Mouse (Mus musculus) frontal cortex, postnatal 36 days (tissue): ENCODE measurements around the gene Rdh9.

Experiments used
- DNase-seq, 2 experiments: peaks; one replicate each; pipeline ENCODE4 v3.0.0; 2022; ENCODE audit warnings: low spot score in 2 of 2

Rdh9 gene

DNA sequence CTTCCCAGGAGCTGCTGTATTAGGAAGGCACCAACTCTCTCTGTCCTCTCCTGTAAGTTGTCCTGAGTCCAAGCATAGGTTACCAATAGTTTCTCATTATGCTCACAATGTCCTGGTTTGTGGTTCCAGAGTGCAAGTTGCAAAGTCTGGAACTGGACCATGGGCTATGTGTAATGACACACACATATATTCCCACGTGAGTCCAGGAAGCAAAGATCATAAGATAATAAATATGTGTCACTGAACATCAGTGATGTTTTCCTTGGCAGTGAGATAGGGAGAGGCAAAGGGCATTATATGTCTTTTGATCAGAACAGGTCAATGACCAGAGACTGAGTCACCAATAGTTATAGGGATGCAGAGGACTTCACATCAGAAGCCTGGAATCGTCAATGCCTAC lies at the start of gene Rdh9:
Gene Rdh9 (plus strand): TSS at position 376 of the 400 bp plus-strand sequence.
- DNase-seq: no peak

- DNase-seq: peak in 1 of 2 experiments; percentile 34
Observed at GRCm38 (mm10) chr10:127728437-127728836, 47.7 kb upstream of the Rdh9 start.

DNA sequence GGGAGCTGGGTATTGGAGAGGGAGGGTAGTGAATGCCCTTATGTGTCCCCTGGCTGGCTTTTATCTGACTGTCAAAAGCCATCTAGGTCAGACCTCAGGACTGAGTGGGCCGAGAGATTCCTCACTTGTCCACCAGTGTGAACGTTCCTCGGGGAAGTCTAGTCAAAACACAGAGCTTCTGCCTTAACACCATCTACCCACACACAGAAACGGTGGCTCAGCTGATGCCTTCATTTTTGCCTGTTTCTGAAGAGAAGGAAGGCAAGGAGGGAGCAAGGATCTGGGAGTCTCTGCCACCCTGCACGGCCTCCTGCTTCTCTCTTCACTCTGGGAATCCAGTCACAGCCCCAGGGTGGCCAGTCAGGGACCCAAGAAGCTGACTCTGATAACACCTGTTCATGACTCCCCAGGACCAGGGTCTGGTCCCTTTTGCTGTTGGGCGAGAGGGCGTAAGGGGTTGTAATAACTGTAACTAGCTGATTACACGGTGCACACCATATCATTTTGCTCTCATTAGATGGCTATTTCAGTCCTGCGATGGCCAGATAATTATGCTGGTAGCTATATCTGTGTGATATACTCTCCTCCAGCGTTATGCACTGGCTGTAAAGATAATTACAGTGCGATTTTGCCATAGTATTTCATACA lies 45.8 kb upstream of the Rdh9 start:
- peak; percentile 36 to 44 for DNase-seq

DNA sequence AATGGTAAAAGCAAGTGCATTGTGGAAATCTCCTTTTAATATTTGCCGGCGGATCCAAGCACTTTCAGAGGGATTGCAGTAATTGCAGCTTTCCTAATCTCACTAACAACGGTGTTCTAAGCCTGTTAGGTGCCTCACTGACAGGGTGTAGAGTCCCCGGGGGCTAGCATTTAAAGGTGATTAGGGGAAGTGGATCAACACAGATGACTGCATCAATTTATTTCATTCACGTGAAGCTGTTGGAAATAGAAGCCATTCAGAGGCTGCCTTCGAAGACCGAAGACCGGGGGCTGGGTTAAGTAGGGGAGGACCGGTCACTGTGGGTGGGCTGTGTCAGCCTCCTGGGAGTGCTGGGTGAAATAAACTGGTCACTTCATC lies 45.3 kb upstream of the Rdh9 start:
- DNase-seq: no peak

DNA sequence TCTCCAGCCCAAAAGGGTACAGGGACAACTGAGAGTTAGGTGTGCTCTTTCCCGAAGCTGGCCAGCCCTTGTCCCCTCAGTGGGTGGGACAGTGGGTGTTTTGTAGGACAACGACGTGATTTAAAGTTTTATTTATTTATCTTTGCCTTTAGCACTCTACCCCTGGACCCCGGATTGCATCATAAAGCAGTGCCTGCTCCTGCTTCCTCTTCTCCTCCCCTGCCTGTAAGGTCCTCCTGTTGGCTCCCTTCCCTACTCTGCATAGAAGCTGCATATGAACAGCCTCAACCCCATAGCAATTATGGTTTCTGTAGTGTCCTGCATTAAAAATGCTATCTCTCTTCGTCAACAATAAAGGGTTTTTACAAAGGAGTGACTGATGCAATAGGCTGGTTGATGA lies 44.8 kb upstream of the Rdh9 start:
- no peak for DNase-seq

- no peak for DNase-seq
Observed at GRCm38 (mm10) chr10:127734434-127734833, 41.8 kb upstream of the Rdh9 start.

GRCm38 (mm10) chr10:127736266-127736665 lies 39.9 kb upstream of the Rdh9 start:
- no peak for DNase-seq

- no peak for DNase-seq
Observed at GRCm38 (mm10) chr10:127736916-127737315, 39.3 kb upstream of the Rdh9 start.

- DNase-seq: no peak
Observed at GRCm38 (mm10) chr10:127737552-127737951, 38.6 kb upstream of the Rdh9 start.

DNA sequence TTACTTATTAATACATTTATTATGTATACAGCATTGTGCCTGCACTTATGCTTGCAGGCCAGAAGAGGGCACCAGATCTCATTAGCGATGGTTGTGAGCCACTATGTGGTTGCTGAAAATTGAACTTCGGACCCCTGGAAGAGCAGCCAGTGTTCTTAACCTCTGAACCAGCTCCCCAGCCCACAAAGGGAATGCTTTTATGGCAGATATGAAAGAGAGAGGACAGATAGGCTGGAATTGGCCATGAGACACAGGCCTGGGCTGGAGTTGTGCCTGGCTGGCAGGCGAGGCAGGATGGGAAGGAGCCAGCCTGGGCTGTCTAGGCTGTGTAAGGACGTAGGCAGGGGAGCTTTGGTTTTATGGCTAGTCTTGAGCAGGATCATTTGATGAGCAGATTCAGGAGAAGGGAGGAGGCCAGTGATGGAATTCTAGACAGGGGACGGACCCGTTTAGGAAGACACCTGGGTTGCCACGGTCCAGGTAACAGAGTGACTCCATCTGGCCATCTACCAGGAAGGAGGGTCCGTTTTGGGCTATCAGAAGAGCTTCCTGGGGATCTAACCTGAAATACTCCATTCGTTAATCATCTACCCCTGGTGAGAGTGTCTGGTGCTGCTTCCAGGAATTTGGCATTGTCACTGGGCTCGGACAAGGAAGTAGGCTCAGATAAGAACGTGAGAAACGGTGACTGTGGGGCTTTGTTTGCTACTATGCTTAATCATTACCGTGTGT lies 37.9 kb upstream of the Rdh9 start:
- DNase-seq: no peak

DNA sequence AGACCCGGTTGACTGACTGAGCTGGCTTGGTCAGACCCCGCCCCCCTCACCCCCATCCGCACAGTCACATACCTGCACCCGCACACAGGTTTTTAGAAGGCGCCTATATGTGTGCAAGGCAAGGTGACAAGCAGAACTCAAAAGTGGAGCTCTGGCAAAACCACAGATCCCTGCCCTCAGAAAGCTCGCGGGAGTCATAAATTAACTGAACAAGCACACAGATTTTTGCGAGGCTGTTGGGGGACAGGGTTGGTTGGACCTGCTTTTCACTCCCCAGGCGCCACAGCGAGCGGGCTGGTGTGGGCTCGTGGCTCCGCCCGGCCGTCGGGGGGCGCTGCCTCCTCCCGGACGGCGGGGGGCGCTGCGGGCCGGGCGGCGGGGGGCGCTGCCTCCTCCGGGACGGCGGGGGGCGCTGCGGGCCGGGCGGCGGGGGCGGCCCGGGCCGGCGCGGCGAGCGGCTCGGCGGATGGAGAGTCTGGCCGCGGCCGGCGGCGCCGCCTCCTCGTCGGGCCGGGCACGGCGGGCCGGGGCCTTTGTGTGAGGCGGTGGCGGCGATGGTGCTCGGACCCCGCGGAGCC lies 37.0 kb upstream of the Rdh9 start, which contains the start of gene Zbtb39:
Gene Zbtb39 (plus strand): TSS at position 456 of the 578 bp plus-strand sequence.
- peak; percentile 68 for DNase-seq

DNA sequence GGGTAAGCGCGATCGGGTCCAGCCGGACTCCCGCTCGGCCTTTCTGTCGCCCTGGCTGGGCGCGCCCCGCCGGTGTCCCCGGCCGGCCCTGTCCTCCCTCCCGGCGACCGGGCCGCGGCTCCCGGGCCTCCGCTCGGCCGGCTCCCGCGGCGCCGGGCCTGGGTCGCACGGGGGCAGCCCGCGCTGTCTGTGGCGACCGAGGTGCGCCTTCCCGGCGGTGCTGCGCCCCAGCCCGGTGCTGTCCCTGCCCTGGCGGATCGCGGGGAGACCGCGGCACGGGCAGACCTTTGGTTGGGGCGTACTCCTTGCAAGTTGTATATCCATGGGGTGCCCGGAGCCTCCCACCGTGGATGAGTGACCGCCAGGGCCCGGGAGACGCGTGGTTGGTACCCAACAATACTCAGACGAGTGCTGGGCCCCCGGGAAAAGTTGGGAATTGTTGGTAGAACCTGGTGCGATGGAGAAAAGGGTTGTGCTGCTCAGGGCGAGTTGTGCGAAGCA lies 36.5 kb upstream of the Rdh9 start:
- peak in 1 of 2 experiments; percentile 24 for DNase-seq

DNA sequence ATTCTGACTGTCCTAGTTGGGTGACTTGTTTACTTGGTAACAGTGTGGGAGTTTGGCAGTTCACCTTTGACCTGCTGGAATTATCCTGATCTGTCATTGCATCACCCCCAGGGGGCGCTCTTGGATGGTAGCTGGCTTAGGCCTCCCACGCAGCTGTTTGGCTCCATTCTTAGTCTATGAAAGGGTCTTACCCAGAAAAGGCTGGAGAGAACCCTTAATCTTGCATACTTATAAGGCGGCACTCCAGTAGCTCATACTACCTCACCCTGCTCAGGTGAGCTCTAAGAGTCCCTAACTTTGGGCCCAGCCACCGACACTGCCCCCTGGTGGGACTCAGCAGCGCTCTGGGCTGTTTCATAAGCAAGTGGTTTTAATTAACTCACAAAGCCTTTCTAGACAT lies 31.5 kb upstream of the Rdh9 start:
- DNase-seq: no peak

DNA sequence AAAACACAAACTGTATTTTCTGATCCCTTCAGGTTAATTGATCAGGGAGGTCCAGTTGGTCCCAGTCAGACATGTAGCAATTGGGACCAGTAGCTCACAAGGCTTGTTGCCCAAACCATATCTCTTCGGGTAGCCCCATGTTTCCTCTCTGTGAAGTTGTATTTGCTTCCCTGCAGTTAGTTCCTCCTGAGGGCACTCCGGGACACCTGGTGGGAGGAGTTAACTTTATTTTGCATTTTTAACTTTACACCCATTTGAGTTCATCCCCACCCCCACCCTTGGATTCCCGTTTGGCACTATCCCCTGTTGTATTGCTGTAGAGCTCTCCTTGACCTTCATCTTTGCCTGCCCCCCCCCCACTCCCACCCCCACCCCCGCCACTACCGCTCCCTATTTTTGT lies 30.3 kb upstream of the Rdh9 start:
- no peak for DNase-seq

DNA sequence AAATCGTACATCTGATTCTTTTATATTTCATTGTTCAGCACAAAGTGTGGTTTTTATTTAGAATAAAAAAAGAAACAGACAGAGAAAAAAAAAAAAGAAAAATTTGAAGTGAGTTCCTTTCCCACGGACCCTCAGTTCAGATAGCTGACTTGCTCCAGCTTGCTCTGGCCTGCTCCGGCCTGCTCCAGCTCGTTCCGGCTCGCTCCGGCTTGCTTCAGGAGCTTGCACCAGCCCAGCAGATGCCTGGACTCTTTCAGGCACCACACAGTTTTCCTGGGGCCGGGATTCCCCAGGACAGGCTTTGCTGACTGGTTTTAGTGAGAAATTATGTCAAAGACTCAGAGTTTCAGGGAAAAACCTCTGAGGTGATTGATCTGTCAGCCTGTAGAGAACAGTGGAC lies 28.9 kb upstream of the Rdh9 start:
- no peak for DNase-seq

DNA sequence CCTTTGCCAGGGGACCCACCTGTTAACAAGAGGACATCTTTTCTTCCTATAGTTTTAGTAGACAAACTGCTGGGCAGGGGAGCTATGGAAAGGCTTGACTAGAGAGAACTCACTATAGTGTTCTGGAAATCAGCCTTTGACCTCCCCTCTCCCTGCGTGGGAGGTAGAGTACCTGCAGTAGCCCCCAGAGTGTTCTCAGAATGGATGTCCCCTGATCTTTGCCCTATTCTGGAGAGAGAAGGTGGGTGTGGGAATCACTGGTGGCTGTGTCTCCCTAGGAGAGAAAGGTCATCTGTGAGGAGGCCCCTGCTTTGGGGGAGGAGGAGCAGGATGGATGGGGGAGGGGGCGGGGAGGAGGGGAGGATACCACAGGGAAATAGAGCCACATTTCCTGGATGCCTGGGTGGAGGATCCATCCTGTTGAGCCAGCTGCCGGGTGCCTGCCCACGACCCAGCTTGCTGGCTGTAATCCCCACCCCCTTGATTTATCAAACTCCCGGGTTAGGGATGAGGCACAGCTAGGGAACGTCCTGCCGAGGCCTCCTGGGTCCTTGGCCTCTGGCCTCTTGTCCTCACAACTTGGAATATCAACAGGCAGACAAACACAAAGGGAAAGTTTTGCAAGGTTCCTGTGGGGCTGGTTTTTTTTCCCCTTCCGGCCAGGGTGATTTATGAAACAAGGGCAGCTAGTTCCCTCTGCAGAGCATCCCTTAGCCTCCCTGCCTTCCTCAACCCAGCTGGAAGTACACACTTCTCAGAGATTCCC lies 27.2 kb upstream of the Rdh9 start:
- DNase-seq: no peak

GRCm38 (mm10) chr10:127750136-127750777 lies 25.9 kb upstream of the Rdh9 start:
- peak in 1 of 2 experiments; percentile 24 for DNase-seq

- DNase-seq: no peak
Observed at GRCm38 (mm10) chr10:127751548-127751947, 24.6 kb upstream of the Rdh9 start, which contains the start of gene Gpr182. Gpr182 (minus strand) TSS chr10:127751732.

DNA sequence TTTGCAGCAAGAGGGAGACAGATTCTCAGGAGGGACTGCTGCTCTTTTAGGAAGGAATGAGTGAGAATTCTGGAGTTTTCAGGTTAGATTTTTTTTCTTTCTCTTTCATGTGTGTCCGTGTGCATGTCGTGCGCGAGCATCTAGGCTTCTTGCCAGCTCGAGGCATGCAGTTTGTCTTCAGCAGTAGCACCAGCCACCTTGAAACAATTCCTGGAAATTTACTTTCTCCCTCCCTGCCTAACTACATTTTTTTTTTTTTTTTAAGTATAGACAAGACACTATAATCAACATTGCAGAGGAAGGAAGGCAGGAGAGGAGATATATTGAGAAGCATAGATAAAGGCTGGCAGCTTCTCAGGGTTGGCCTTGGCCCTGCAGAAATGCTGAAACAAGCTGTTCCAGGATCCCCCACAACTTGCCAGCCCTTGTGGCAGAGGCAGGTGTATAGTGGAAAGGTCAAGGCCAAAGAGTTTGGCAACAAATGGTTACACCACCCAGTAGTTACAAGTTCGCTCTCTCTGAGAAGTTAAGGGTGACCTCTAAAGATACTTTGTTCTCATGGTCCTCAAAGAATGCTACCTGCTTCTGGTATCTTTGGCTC lies 21.5 kb upstream of the Rdh9 start:
- no peak for DNase-seq

DNA sequence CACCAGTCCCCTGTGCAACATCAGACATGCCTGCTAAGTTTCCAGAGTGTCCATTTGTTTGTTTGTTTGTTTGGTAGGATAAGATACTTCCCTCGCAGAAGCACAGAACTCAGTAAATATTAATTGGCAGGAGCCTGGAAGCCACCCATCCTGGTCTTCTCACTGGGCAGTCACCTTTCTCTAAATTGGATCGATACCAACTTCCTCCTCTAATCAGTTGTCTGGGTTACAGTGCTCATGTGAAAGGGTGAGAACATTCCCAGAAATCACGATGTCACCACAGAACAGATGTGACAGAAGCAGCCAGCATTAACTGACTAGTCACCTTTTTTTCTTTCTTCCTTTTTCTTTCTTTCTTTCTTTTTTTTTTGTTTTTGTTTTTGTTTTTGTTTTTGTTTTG lies 20.9 kb upstream of the Rdh9 start:
- no peak for DNase-seq
